Mouse (Mus musculus) liver, embryonic 14.5 days (tissue): Measurements from ENCODE around the gene Slf2. TPM values are rescaled to one million over a fixed set of nuclear protein-coding genes. Genes with fewer than 3 reads are reported as not detected.

Experiments used
- ATAC-seq: fragments of 200-750 bp; cut with Nextera tagmentation; 2 replicates; pipeline ENCODE4 v1.8.0; 2017; ENCODE audit warnings: moderate number of reproducible peaks, mild to moderate bottlenecking, moderate library complexity; ENCODE audit not compliant: insufficient read depth
- DNase-seq, 3 experiments: peaks; one replicate each; pipeline ENCODE4 v3.0.0-alpha.2; 2012 to 2013; ENCODE audit warnings: low read depth in 3 of 3, low spot score in 3 of 3
- H3K27ac ChIP-seq: fragments of 300-500 bp; sonication (generic); 2 replicates; pipeline ENCODE4 v1.5.1; 2014; ENCODE audit warnings: moderate library complexity, mild to moderate bottlenecking, control low read depth, inconsistent platforms
- H3K27me3 ChIP-seq: fragments of 300-500 bp; sonication (generic); 2 replicates; pipeline ENCODE4 v1.6.1; 2014; ENCODE audit warnings: mild to moderate bottlenecking, low read length, moderate library complexity; ENCODE audit not compliant: control insufficient read depth, insufficient read depth
- H3K36me3 ChIP-seq: fragments of 300-500 bp; sonication (generic); replicated peaks from 2 replicates; pipeline ENCODE4 v1.6.1; 2014; ENCODE audit warnings: low read depth; ENCODE audit not compliant: control insufficient read depth, insufficient read depth
- H3K4me1 ChIP-seq, 2 experiments: fragments of 200-500 bp in 1 of 2; fragments of 300-500 bp in 1 of 2; sonication (generic) in 1 of 2; replicated peaks; 2 replicates each; pipeline ENCODE4 v1.6.1; 2012 to 2014; ENCODE audit warnings: antibody characterized with exemption in 1 of 2, inconsistent platforms in 1 of 2, low read length in 1 of 2; ENCODE audit not compliant: control insufficient read depth in 2 of 2, insufficient read depth in 2 of 2
- H3K4me2 ChIP-seq: fragments of 300-500 bp; sonication (generic); 2 replicates; pipeline ENCODE4 v1.6.1; 2014; ENCODE audit warnings: low read depth, mild to moderate bottlenecking, control low read depth, moderate library complexity
- H3K4me3 ChIP-seq, 2 experiments: fragments of 200-500 bp in 1 of 2; fragments of 300-500 bp in 1 of 2; sonication (generic) in 1 of 2; 2 replicates each; pipeline ENCODE4 v1.5.1; 2012 to 2014; ENCODE audit warnings: low read depth in 2 of 2, low read length in 2 of 2, mild to moderate bottlenecking in 2 of 2, control low read depth in 1 of 2, inconsistent platforms in 1 of 2, moderate library complexity in 1 of 2; ENCODE audit not compliant: insufficient read depth in 1 of 2
- H3K9ac ChIP-seq: fragments of 300-500 bp; sonication (generic); replicated peaks from 2 replicates; pipeline ENCODE4 v1.6.1; 2014; ENCODE audit warnings: mild to moderate bottlenecking, control low read depth, moderate library complexity
- H3K9me3 ChIP-seq: fragments of 300-500 bp; sonication (generic); 2 replicates; pipeline ENCODE4 v1.6.1; 2016; ENCODE audit warnings: low read length, mixed read lengths; ENCODE audit not compliant: control insufficient read depth
- CTCF ChIP-seq: IDR thresholded peaks from 2 replicates; pipeline ENCODE4 v1.5.1; 2016; ENCODE audit warnings: antibody characterized with exemption, low read depth, control low read depth
- EP300 ChIP-seq: IDR thresholded peaks from 2 replicates; pipeline ENCODE4 v1.6.1; 2016; ENCODE audit warnings: antibody characterized with exemption, low read depth
- WGBS: fragments of 180-500 bp; shearing (Covaris S2); extraction: QIAGEN DNeasy Blood & Tissue Kit; methylation state at CpG from one replicate; pipeline ENCODE4 v1.1.7; 2014; ENCODE audit not compliant: insufficient replicate concordance; 5-methylcytosine and 5-hydroxymethylcytosine counted together
- polyA plus RNA-seq, 2 experiments: library from polyadenylated mRNA; depleted of rRNA in 1 of 2; stranded (reverse) in 1 of 2; unstranded in 1 of 2; fragments of >200 nt; fragmentation: Nextera tagmentation in 1 of 2; extraction: Ambion mirVana in 1 of 2; gene quantifications; 2 replicates each; pipeline versions ENCODE4 v1.2.1 to v1.2.3; 2012 to 2014

Gene Slf2
- polyA plus RNA-seq, 2 experiments, result 8.6 to 11.1 TPM

DNA sequence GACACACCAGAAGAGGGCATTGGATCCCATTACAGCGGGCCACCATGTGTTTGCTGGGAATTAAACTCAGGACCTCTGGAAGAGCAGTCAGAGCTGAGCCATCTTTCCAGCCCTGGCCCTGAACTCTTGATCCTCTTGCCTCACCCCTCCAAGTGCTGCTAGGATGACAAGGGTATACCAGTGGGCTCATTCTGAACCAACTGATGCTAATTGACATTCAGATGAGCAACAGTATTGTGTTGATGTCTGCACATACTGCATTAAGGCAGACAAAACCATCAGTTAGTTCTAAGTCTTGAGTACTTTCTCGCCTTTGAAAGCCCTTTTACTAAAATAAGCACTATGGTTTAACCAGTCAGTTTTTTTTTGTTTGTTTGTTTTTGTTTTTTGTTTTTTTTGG, 28.7 kb downstream of the Slf2 start:
- 83% methylated on average over 2 of the region's 2 CpGs for WGBS

DNA sequence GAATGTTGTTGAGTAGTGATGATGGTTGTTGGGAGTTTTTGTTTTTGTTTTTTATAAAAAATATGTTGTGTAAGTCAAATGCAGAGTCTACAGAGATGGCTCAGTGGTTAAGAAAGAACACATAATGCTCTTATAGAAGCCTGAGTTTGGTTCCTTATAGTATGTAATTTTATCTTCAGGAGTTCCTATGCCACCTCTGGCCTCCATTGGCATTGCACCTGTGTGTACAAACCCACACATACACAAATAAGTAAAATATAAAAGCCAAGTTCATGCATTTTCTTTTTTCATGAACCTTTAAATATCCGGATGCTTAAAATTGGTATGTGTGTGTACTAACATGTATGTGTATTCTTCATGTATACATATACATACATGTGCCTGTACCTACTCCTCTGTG, 35.0 kb downstream of the Slf2 start:
- ATAC-seq (no peak), DNase-seq (no peak)
- no peaks in the 10 kb centered on the region for H3K4me1 ChIP-seq
- WGBS, result 71% methylated on average over 1 of the region's 1 CpGs
- no peak overlapping the region for H3K27ac ChIP-seq
- H3K4me3 ChIP-seq, result no peak overlapping the region
- TF ChIP-seq EP300, result no peak
- TF ChIP-seq CTCF, result no peak
- no peaks in the 10 kb centered on the region for H3K9me3 ChIP-seq
- H3K27me3 ChIP-seq, result no peaks in the 10 kb centered on the region
- H3K4me2 ChIP-seq, result no peak overlapping the region
- H3K9ac ChIP-seq, result no peak overlapping the region
- H3K36me3 ChIP-seq, result peaks cover 58% of the 10 kb centered on the region

More for the DNA sequence above, 28.7 kb downstream of the Slf2 start:
- Histone ChIP-seq H3K9me3 (no peaks in the 10 kb centered on the region), H3K36me3 (peaks cover 55% of the 10 kb centered on the region), H3K4me1 (no peaks in the 10 kb centered on the region), H3K27ac (no peak overlapping the region), H3K4me2 (no peak overlapping the region), H3K27me3 (no peaks in the 10 kb centered on the region), H3K9ac (no peak overlapping the region), H3K4me3 (no peak overlapping the region)
- DNase-seq, result no peak
- TF ChIP-seq EP300 (no peak), CTCF (no peak)
- no peak for ATAC-seq

DNA sequence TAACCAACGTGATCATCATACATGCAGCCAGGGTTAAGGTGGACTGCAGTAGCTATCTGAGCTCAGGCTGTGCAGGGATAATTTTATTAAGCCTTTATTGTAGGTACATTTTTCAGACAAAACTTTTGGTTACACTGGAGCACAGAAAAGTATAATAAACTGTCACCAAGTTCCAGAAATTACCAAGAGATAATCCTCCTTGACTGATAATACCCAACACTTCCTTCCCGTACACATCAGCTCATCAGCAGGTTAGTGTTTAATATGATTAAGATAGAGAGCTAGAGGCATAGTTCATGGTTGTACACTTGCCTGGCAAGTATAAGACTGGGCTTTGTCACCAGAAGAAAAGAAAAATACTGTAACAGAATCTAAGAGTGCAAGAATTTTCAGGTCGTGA, 37.4 kb downstream of the Slf2 start:
- Histone ChIP-seq H3K4me3 (no peak overlapping the region), H3K36me3 (peaks cover 59% of the 10 kb centered on the region), H3K9ac (no peak overlapping the region), H3K4me1 (no peaks in the 10 kb centered on the region), H3K9me3 (no peaks in the 10 kb centered on the region), H3K27me3 (no peaks in the 10 kb centered on the region), H3K27ac (no peak overlapping the region), H3K4me2 (no peak overlapping the region)
- WGBS, result 70% methylated on average over 3 of the region's 3 CpGs
- DNase-seq, result no peak
- TF ChIP-seq EP300, result no peak
- TF ChIP-seq CTCF, result no peak
- no peak for ATAC-seq

DNA sequence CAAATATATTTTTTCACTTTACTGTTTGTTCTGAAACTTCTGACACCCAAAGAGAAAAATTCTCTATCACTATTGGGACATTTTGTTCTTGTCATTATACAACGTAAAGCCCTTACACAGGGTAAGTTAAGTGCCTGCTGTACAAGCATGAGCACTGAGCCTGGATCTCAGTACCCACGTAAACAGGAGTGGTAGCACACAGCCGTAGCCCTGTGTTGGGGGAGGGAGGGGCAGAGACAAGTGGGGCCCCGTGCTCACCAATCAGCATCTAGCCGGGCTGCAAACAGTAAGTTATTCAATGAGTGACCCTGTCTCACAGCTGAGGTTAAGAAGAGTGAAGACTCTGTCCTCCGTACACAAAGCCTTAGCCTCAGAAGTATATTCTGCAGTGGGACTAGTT, 45.7 kb downstream of the Slf2 start:
- TF ChIP-seq EP300 (no peak), CTCF (no peak)
- Histone ChIP-seq H3K36me3 (peaks cover 74% of the 10 kb centered on the region), H3K4me2 (no peak overlapping the region)

DNA sequence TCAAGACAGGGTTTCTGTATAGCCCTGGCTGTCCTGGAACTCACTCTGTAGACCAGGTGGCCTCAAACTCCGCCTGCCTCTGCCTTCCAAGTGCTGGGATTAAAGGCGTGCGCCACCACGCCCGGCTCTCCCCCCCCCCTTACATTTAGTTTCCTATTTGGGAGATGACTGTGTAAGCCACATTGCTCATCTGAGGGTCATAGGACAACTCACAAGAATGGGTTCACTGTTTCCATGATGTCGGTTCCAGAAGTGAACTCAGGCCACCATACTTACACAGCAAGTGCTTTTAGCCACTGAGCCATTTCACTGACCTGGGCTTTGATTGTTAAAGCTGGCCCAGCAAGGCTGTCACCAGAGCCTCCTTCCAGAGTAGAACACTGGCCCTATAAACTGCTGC, 46.2 kb downstream of the Slf2 start:
- DNase-seq (no peak), ATAC-seq (no peak)
- TF ChIP-seq CTCF (no peak), EP300 (no peak)
- H3K27ac ChIP-seq, result no peak overlapping the region
- H3K4me2 ChIP-seq, result no peak overlapping the region
- H3K4me3 ChIP-seq, result no peak overlapping the region
- no peaks in the 10 kb centered on the region for H3K4me1 ChIP-seq
- H3K36me3 ChIP-seq, result peaks cover 72% of the 10 kb centered on the region
- no peaks in the 10 kb centered on the region for H3K9me3 ChIP-seq
- WGBS, result 85% methylated on average over 6 of the region's 6 CpGs
- no peaks in the 10 kb centered on the region for H3K27me3 ChIP-seq
- no peak overlapping the region for H3K9ac ChIP-seq

More for the DNA sequence above, 45.7 kb downstream of the Slf2 start:
- Histone ChIP-seq H3K27ac (no peak overlapping the region), H3K4me3 (no peak overlapping the region), H3K4me1 (no peaks in the 10 kb centered on the region), H3K9me3 (no peaks in the 10 kb centered on the region), H3K27me3 (no peaks in the 10 kb centered on the region), H3K9ac (no peak overlapping the region)
- ATAC-seq (no peak), DNase-seq (no peak)
- WGBS, result 79% methylated on average over 6 of the region's 6 CpGs
